Mouse (Mus musculus) embryo, embryonic 11 days (tissue): Measurements from ENCODE around the gene Fgb.

Source experiments
- DNase-seq: peaks from one replicate; pipeline ENCODE4 v3.0.0-alpha.2; 2015

The Fgb gene

DNA sequence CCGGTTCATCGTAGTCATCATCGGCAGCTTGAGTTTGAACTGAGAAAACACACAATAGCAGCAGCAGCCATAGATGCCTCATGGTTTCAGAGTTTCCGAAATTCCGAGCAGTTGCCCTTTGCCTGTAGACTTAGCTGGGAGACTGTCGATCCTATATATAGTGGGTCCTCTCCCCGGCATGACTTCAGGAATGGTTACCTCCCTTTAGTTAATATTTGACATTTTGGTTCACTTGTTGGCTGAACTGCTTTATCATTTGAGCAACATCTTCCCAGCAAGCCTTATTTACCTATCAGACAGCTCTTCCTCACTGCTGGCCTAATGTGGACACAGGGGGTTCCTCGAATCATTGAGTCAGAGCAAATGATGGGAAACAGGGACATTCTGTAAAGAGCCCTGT, at the start of gene Fgb:
Gene Fgb (minus strand): TSS at position 184 of the 400 bp plus-strand sequence.
- DNase-seq = no peak

DNA sequence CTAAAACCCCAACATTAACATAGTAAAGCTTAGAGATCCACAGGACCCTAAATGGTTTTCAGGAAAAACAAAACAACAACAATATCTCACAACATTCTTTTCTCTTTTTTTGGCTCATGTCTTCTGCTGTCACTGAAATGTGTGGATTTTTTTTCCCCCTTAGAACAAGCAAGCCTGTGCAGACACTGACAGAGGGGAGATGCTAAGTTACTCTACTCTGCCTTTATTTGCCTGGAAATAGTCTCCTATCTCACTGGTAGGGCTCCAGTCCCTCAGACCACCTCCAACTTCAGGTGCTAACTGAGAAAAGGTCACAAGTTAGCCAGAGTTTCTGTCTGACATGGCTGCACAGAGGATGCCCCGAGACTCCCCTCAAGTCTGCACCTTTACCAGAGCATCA, 49.5 kb upstream of the Fgb start:
- DNase-seq = no peak

DNA sequence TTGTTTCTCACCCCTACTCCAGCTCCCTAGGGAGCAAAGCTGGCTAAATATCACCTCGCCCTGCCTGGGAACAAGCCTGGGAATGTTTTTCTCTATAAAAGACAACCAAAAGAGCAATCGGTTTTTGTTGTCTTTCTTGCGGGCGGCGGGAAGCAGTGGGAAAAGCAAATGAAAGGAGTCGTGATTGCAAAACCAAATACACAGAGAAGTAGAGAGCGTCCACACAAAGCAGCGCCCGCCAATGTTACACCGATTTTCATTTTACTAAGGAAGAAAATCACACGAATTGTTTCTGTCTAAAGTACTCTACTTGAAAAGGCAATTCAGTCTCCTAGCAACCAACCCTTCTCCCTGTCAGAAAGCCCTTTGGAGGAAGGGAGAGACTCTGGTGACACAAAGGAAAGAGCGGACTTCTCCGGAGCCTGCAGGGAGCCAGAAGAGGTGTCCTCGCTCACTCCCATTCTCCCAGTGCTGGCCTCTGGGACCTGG, 48.9 kb upstream of the Fgb start:
- DNase-seq = peak; percentile 65

DNA sequence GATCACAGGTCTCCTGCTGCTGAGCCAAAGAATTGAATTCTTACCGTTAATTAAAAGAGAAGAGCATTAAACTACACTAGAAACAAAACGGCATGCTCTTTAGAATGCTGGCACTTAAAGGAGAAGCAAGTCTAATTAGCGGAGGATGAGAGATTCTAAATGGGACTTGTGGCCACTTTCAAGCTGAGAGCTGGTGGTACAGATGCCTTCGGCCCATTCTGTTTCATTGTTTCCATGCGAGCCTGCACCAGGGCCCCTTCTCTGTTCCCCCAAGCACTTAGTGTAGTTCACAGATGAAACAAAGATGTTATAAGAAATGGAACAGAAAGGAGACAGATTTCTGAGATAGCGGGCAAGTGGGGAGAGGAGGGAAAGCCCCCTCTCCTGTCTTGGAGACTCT, 47.9 kb upstream of the Fgb start:
- no peak for DNase-seq

DNA sequence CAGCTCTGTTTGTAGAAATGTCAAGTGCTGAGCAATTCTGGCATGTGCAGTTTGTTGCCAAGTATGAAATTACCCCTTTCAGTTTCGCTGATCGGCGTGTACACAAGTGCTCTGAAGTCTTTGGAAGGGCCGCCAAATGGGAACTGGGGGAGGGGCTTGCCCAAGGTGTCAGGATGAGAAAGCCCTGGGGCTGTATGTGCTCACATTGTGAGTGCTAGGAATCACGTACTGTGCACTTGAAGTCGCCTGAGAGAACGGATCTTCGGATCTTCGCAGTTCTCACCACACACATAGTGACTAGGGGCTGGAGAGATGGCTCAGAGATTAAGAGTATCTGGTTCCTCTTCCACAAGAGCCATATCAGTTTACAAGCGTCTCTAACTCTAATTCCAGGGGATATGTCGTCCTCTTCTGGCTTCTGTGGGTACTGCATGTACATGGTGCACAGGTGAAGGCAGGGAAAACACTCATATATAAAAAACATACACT, 30.9 kb upstream of the Fgb start:
- peak; percentile 72 for DNase-seq

DNA sequence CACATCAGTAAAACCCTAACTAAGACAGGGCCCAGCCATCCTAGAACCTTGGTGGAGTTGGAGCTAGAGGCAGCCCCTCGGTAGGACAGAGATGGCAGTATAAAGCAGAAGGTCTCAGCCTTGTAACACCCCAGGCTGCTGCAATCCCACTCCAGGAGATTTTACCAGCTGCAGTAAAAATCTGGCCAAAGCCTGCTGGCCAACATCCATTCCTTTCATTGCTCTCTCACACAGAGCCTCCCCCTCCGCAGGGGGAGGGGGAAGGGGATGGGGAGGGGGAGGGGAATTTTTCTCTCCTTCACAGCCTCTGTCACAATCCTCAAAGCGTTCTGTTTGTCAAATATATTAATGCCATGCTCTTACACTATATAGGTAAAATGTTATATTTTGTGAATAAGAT, 26.9 kb upstream of the Fgb start:
- peak; percentile 23 for DNase-seq

DNA sequence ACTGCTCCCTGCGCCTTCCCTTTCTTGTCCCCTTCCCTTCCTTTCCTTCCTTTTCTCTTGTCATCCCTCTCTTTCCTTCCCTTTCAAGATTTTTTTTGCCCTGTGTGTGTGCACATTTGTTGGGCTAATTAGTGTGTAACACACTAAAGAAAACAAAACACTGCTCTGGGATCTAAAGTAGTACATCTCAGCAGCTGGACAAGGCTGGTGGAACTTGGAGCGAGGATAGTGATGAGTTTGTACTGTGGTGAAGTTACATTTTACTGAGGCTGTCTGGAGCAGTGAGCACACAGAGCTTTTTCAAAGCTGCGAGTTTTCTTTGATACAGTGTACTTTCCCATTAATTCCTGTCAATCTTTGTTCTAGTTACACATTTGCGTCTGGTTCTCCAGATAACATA, 20.6 kb upstream of the Fgb start:
- no peak for DNase-seq

DNA sequence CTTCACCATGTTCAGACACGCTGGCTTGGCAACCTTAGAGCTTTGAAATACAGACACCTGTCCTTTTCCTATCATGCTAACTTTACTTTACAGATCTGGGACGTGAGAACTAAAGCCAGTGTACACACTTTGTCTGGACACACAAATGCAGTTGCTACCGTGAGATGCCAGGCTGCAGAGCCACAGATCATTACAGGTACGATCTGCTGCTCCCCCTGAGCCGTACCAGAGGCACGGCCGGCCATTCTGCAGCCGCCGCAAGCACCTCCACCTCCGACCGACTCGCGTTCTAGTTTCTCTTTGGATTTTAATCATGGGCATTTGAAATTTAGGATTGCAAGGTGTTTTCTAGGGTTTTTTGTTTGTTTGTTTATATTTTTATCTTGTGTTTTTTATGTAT, 19.2 kb upstream of the Fgb start:
- no peak for DNase-seq

DNA sequence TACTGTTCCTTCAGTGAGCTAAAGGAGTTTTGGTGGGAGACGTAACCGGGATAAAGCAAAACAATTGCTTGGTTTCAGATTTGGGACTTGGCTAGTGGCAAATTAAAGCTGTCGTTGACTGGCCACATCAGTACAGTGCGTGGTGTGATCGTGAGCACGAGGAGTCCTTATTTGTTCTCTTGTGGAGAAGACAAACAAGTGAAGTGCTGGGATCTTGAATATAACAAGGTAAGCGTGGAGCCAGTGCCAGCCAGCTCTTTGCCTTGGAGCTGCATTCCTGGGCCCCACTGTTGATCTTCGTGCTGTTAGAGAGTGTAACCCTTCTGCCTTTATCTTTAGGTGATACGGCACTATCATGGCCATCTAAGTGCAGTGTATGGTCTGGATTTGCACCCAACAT, 18.3 kb upstream of the Fgb start:
- DNase-seq = no peak

DNA sequence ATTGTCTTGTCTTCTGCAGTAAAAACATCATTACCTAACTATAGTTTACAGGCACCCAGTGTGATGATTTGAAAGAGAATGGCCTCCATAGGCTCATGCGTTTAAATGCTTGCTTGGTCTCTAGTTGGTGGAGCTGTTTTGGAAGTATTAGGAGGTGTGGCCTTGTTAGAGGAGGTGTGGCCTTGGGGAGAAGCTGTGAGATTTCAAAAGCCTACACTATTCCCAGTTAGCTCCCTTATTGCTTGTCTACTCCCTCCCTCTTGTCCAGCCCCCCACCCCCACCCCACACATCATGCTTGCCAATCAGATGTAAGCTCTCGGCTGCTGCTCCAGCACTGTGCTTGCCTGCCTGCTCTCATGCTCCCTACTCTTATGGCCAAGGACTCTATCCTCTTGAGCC, 7.4 kb upstream of the Fgb start:
- no peak for DNase-seq

DNA sequence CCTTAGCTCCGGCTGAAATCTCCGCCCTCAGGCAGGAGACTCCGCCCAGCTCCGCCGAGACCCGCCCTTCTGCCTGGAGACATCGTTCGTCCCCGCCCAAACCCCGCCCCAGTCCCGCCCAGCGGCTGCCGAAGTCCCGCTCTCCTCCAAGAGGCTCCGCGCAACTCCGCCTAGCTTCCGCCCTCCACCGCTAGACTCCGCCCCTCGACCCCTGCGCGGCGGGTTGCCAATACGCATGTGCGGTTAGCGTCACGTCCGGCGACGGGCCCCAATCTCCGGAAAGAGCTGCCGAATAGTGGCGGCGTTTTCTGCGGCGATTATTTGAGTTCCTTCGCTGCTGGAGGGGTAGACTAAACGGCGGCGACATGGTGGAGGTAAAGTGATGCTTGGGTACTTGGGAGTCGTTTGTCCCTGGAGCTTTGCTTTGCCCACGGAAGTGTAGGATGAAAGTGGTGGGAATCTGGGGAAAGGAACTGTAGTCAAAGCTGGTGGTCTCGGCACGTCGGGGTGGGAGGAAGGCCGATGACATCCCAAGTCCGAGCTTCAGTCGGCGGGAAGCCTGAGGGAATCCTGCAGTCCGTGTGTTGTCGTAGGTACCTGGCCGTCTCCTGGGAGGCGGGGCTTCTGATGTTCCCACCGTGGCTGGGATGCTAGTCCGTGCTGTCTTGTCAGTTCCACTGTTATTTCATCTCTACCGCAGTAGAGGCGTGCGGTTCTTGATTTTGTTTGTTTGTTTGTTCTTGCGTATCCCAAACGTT, 5.8 kb upstream of the Fgb start, which contains the start of gene Plrg1:
Gene Plrg1 (plus strand): TSS at position 242 of the 758 bp plus-strand sequence.
- peak; percentile 98 for DNase-seq

DNA sequence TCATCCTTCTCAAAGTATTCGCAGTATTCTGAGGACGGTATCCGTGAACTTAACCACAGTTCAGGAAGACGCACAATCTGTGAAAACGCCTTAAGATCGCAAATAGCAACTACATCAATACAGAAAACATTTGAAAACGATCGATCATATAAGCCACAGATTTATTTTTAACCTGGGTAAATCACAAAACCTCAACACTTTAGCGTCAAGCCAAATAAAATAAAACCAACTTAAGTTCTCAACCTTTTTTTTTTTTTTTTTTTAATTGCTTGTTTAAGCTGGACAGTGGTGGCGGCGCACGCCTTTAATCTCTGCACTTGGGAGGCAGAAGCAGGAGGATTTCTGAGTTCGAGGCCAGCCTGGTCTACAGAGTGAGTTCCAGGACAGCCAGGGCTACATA, 5.1 kb upstream of the Fgb start:
- DNase-seq = no peak

DNA sequence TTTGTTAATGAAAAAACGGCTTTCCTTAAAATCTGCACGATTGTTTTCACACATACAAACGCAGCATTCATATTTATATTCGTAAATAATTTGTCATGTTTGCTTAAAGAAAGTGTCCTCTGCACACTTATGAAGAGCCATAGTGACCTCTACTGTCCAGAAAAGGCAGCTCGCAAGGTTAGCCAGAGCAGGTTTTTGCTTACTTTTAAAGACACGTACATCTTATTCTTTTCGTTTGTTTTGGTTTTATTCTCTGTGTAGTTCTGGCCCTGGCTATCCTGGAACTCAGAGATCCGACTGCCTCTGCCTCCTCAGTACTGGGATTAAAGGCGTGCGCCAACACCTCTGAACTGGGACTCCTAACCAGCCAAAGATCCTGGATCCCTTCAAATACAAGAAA, 4.1 kb upstream of the Fgb start:
- DNase-seq = peak; percentile 62

DNA sequence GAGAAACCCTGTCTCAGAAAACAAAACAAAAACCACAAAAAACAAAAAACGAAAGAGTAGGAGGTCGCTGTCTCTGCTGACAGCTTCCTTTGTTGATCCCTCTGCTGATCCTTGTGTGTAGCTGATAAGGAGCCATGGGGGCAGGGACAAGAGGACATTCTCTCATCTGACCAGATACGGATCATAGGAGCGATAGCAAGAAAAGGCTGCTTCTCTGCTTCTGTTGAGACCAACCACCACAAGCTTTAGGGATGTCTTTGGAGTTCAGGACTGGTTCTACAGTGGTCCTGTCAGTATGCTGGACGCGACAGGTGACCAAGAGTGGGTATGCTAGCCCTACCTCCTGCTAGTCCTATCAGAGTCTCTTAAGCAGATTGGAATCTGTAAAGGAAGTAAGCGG, 3.5 kb upstream of the Fgb start:
- no peak for DNase-seq

DNA sequence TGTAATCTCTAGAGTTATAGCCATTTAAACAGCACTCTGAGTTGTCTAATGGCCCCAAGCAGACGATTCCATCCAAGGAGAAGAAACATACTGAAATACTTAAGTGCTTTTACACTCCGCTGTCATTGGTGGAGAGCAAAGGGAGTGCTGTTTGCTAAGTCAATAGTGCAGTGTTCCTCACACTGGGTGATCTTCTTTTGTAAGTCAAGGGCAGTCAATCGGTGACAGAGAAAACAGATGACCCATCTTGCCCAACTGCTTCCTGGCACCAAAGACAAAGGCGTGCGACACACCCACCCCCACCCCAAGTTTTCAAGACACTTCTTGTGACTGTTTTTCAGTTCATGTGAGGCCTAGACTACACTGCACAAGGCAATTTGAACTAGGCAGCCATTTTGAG, 2.4 kb upstream of the Fgb start:
- DNase-seq = no peak

DNA sequence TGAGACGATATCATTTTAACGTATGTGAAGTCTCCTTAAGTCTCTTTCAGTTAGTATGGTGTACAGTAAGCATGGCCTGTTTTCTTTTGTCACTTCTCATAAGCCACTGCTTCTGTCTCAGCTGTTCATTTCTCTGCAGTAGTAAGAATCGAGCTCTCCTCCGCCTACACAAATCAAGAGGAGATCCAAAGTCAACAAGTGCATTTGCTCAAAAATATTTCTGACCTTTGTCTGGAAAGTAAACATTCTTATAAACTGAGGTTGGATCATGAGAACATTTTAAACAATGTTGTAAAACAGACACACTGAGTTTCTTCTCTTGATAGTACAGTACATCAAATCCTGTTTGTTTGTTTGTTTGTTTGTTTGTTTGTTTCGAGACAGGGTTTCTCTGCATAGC, 998 bp upstream of the Fgb start:
- DNase-seq = no peak

DNA sequence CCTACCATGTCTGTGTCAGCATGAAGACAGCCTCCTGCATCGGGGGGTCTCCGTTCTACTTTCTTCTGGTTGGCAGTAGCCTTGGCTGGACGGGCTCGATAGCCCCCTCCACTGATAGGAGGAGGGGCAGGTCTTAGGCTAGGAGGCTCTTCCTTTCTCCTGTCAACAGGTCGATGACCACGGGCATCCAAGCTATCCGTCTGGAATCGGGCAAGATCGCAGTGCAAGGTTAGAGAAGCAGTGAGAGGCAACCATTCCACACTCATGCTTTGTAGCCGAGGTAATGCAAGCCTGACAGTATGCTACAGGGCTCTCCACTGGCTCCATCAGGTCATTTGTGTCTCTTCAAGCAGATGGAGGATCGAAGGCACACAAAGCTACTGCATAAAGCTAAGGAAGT, 3.0 kb downstream of the Fgb start:
- DNase-seq = no peak

DNA sequence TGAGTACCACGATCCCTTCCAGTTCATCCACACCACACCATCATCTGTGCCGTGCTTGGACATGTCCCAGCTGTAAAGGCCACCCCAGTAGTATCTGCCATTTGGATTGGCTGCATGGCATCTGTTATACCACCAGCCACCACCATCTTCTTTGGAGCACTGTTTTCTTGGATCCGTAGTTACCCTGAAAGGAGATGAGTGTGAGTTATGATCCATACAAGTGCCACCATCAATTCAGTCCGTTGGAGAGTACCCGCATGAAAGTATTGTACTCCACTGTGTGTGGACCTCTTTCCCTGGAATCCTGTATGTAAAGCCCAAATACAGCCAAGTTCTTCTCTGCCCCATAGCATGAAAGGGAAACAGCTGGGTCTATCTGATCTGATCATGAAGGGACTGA, 7.2 kb downstream of the Fgb start:
- no peak for DNase-seq

DNA sequence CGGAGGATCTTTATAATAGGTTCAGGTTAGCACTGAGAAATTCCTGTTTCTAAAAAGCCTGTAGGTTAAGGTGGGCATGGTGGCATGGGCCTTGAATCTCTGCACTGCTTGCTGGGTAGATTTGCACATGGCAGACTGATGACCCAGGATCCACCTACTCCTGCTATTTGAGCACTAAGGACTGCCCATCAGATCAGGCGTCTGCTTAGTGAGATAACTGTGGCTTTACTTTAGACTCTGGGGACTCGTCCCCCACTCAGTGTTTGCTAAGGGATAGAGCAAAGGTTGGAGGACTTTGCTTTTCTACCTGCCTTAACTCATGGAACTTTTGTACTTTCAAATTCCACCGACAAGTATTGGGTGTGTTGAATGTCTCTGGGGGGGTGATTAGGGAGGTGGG, 10.0 kb downstream of the Fgb start:
- DNase-seq = no peak

DNA sequence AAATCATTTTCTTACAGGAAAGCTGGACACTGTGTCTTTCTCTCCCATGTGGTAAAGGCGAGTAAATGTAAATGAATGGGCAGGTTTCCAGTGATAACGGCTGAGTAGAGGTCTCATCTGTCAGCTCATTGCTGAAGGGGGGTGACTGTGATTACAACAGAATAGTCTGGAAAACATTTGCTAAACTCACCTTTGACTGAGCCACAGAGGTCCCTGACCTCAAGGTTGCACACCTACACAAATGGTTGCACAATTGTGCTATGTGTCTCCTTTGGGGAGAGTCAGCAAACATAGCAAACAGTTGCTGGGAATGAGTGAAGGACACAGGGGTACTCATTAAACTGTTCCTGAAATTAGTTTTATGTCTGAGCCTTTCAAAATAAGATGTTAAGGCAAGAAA, 10.8 kb downstream of the Fgb start:
- DNase-seq = no peak

DNA sequence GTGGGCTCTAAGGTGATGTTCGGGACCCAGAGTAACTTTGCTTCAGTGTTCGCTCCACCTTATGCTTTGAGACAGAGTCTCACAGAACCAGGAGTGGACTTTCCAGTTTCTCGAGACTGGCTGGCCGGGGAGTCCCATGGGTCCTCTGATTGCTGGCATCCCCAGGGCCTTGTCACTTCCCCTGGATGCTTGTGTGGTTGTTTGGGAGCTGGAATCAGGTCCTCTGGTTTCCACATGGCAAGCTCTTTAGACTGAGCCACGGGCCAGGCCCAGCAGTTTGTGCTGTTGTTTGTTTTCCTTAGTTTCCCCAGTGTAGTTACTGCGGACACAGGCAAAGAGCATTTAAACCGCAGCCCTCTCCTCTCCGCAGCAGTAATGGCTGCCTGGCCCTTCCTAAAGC, 15.9 kb downstream of the Fgb start:
- no peak for DNase-seq

DNA sequence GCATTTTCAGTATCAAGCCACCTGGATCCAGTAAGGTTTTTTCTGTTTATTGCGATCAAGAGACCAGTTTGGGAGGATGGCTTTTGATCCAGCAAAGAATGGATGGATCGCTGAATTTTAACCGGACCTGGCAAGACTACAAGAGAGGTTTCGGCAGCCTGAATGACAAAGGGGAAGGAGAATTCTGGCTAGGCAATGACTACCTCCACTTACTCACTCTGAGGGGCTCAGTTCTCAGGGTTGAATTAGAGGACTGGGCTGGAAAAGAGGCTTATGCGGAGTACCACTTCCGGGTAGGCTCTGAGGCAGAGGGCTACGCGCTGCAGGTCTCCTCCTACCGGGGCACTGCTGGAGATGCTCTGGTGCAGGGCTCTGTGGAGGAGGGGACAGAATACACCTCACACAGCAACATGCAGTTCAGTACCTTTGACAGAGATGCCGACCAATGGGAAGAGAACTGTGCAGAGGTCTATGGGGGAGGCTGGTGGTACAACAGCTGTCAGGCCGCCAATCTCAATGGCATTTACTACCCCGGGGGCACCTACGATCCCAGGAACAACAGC, 16.8 kb downstream of the Fgb start:
- peak; percentile 13 for DNase-seq

DNA sequence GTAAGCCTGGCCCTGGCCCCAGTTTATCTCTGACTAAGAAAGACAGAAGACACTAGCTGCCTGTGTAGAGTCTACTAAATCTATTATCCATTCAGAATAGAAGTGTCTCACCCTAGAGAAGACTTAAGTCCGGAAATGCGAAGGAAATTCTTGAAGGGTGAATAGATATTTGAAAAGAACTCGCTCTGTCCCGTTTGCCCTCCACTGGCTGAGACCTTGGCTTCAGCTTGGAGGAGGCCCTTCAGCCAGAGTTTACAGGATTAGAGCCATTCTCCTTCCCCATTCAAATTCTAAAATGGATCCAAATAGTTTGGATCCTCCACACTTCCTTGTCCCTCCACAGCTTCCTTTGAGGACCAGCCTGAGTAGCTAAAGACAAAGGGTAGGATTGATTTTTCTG, 19.3 kb downstream of the Fgb start:
- DNase-seq = no peak

DNA sequence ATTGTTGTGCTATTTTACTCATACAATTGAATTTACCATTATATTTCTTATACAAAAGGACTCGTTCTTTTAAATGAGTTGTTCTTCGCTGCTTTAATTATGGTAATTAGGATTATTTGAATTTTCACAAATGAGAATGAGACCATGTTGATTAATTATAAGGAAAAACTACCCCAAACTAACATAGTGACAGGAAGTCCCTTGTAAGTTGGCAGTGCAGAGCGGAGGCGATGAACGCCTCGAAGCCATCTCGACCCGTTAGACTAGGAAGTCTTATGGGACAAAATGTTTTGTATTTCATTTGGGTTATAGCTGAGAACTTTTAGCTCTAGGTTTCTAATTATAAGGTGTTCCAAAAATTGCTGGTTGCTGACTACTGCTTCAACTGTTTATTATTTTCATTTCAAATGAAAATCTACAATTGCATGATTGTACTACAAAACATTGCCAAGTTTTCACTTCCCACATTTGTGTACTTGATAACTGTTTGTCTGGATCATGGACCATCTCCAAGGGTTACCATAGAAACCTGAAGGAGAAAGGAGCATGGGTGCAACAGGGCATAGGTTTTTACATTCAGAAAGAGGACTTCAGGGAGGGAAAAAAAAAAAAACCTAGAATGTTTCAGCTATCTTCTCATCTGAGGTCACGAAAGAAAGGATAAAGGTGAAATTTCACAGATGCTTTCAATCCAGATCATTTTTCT, 22.0 kb downstream of the Fgb start:
- DNase-seq = no peak
